Mouse (Mus musculus) MEL (cell line): ENCODE results near the gene Vps50. TPM values are rescaled to one million over a fixed set of nuclear protein-coding genes. Genes with fewer than 3 reads are reported as not detected.
A peak's percentile ranks its signal among the peaks of the same experiment; 100 is the strongest.

Source experiments
- DNase-seq: peaks from one replicate; pipeline ENCODE4 v3.0.0; 2011; ENCODE audit warnings: low read depth, low spot score
- H3K27ac ChIP-seq: 2 replicates; pipeline ENCODE4 v1.5.1; 2012; ENCODE audit warnings: low read depth, mild to moderate bottlenecking, control low read depth, low read length, moderate library complexity; ENCODE audit not compliant: control insufficient read depth
- H3K27me3 ChIP-seq, 2 experiments: fragments of 150-350 bp in 1 of 2; sonication (generic) in 1 of 2; 2 replicates each; pipeline ENCODE4 v1.6.1; 2012; ENCODE audit warnings: low read length in 2 of 2, mild to moderate bottlenecking in 2 of 2, improper control_type of control experiment in 1 of 2, moderate library complexity in 1 of 2; ENCODE audit not compliant: insufficient read depth in 2 of 2, control insufficient read depth in 1 of 2
- H3K36me3 ChIP-seq, 2 experiments: 2 replicates each; pipeline ENCODE4 v1.6.1; 2012 to 2014; ENCODE audit warnings: low read length in 2 of 2, improper control_type of control experiment in 1 of 2, inconsistent platforms in 1 of 2, mild to moderate bottlenecking in 1 of 2; ENCODE audit not compliant: insufficient read depth in 2 of 2, control insufficient read depth in 1 of 2
- H3K4me1 ChIP-seq, 2 experiments: fragments of 150-350 bp in 1 of 2; sonication (generic) in 1 of 2; 2 replicates each; pipeline ENCODE4 v1.6.1; 2012; ENCODE audit warnings: low read length in 2 of 2, improper control_type of control experiment in 1 of 2, mild to moderate bottlenecking in 1 of 2; ENCODE audit not compliant: insufficient read depth in 2 of 2, control insufficient read depth in 1 of 2
- H3K4me3 ChIP-seq, 2 experiments: fragments of 150-350 bp in 1 of 2; sonication (generic) in 1 of 2; 2 replicates each; pipeline ENCODE4 v1.5.1; 2012; ENCODE audit warnings: low read depth in 2 of 2, low read length in 2 of 2, mild to moderate bottlenecking in 2 of 2, moderate library complexity in 2 of 2, control low read depth in 1 of 2, improper control_type of control experiment in 1 of 2; ENCODE audit not compliant: control insufficient read depth in 1 of 2, insufficient read depth in 1 of 2
- H3K79me2 ChIP-seq: 2 replicates; pipeline ENCODE4 v1.6.1; 2012; ENCODE audit warnings: mild to moderate bottlenecking, low read length, moderate library complexity; ENCODE audit not compliant: control insufficient read depth, poor library complexity, insufficient read depth
- H3K9ac ChIP-seq: 2 replicates; pipeline ENCODE4 v1.6.1; 2012; ENCODE audit warnings: low read depth, mild to moderate bottlenecking, control low read depth, low read length, moderate library complexity; ENCODE audit not compliant: control insufficient read depth, poor library complexity, severe bottlenecking
- H3K9me3 ChIP-seq: fragments of 150-350 bp; sonication (generic); replicated peaks from 2 replicates; pipeline ENCODE4 v1.6.1; 2012; ENCODE audit warnings: mild to moderate bottlenecking, low read length, improper control_type of control experiment, moderate library complexity; ENCODE audit not compliant: insufficient read depth
- CTCF ChIP-seq, 3 experiments: IDR thresholded peaks in 2 of 3; conservative IDR thresholded peaks in 1 of 3; 2 replicates each; pipeline ENCODE4 v1.5.1; 2011 to 2012; ENCODE audit warnings: low read length in 3 of 3, low read depth in 2 of 3, mild to moderate bottlenecking in 2 of 3, improper control_type of control experiment in 1 of 3, inconsistent platforms in 1 of 3, mixed read lengths in 1 of 3, moderate library complexity in 1 of 3; ENCODE audit not compliant: control insufficient read depth in 1 of 3, insufficient read depth in 1 of 3, poor library complexity in 1 of 3, severe bottlenecking in 1 of 3
- E2F4 ChIP-seq: IDR thresholded peaks from 2 replicates; pipeline ENCODE4 v1.6.1; 2011; ENCODE audit warnings: low read depth, low read length, improper control_type of control experiment, borderline replicate concordance
- ELF1 ChIP-seq: IDR thresholded peaks from 2 replicates; pipeline ENCODE4 v1.6.1; 2014; ENCODE audit warnings: low read depth, mild to moderate bottlenecking, inconsistent platforms, low read length, improper control_type of control experiment, moderate library complexity
- ETS1 ChIP-seq: IDR thresholded peaks from 2 replicates; pipeline ENCODE4 v1.6.1; 2012; ENCODE audit warnings: low read depth, mild to moderate bottlenecking, inconsistent platforms, low read length, improper control_type of control experiment, moderate library complexity
- JUND ChIP-seq: IDR thresholded peaks from 2 replicates; pipeline ENCODE4 v1.6.1; 2011; ENCODE audit warnings: low read depth, mild to moderate bottlenecking, improper control_type of control experiment, low read length
- MAX ChIP-seq: IDR thresholded peaks from 2 replicates; pipeline ENCODE4 v1.6.1; 2011; ENCODE audit warnings: low read length, improper control_type of control experiment
- MAZ ChIP-seq: IDR thresholded peaks from 2 replicates; pipeline ENCODE4 v1.6.1; 2012; ENCODE audit warnings: low read depth, mild to moderate bottlenecking, inconsistent platforms, low read length, improper control_type of control experiment
- MEF2A ChIP-seq: IDR thresholded peaks from 2 replicates; pipeline ENCODE4 v1.6.1; 2014; ENCODE audit warnings: low read depth, mild to moderate bottlenecking, inconsistent platforms, low read length, improper control_type of control experiment; ENCODE audit not compliant: poor library complexity, insufficient replicate concordance, severe bottlenecking; ENCODE audit errors: extremely low read depth
- MYC ChIP-seq: IDR thresholded peaks from 2 replicates; pipeline ENCODE4 v1.6.1; 2011; ENCODE audit warnings: low read depth, mild to moderate bottlenecking, low read length, improper control_type of control experiment, moderate library complexity
- NELFE ChIP-seq: IDR thresholded peaks from 2 replicates; pipeline ENCODE4 v1.6.1; 2011; ENCODE audit warnings: low read depth, low read length, improper control_type of control experiment
- POLR2A ChIP-seq, 2 experiments: IDR thresholded peaks; 2 replicates each; pipeline ENCODE4 v1.6.1; 2011 to 2012; ENCODE audit warnings: low read length in 2 of 2, mild to moderate bottlenecking in 2 of 2, control low read depth in 1 of 2, improper control_type of control experiment in 1 of 2, low read depth in 1 of 2, moderate library complexity in 1 of 2; ENCODE audit not compliant: control insufficient read depth in 1 of 2, insufficient read depth in 1 of 2, poor library complexity in 1 of 2
- POLR2AphosphoS5 ChIP-seq: IDR thresholded peaks from 2 replicates; pipeline ENCODE4 v1.6.1; 2012; ENCODE audit warnings: low read depth, borderline replicate concordance, mild to moderate bottlenecking, inconsistent platforms, low read length, moderate library complexity, mixed read lengths
- RAD21 ChIP-seq: IDR thresholded peaks from 2 replicates; pipeline ENCODE4 v1.6.1; 2011; ENCODE audit warnings: mild to moderate bottlenecking, low read depth, low read length, improper control_type of control experiment
- SIN3A ChIP-seq: IDR thresholded peaks from 2 replicates; pipeline ENCODE4 v1.6.1; 2012; ENCODE audit warnings: low read length, improper control_type of control experiment, inconsistent platforms
- SMC3 ChIP-seq: IDR thresholded peaks from 2 replicates; pipeline ENCODE4 v1.6.1; 2011; ENCODE audit warnings: low read depth, low read length, improper control_type of control experiment
- TAL1 ChIP-seq: IDR thresholded peaks from 2 replicates; pipeline ENCODE4 v1.6.1; 2012; ENCODE audit warnings: mild to moderate bottlenecking, inconsistent platforms, low read length, moderate library complexity, mixed read lengths
- USF2 ChIP-seq, 2 experiments: IDR thresholded peaks; 2 replicates each; pipeline ENCODE4 v1.6.1; 2011 to 2012; ENCODE audit warnings: improper control_type of control experiment in 2 of 2, low read length in 2 of 2, borderline replicate concordance in 1 of 2, inconsistent platforms in 1 of 2, low read depth in 1 of 2, mild to moderate bottlenecking in 1 of 2; ENCODE audit not compliant: insufficient read depth in 1 of 2
- polyA plus RNA-seq, 2 experiments: library from polyadenylated mRNA; stranded (reverse) in 1 of 2; unstranded in 1 of 2; fragments of >175 nt in 1 of 2; fragments of >200 nt in 1 of 2; gene quantifications; 2 replicates each; pipeline versions ENCODE4 v1.2.1 to v1.2.4; 2012; ENCODE audit warnings: low replicate concordance in 2 of 2, low read depth in 1 of 2; ENCODE audit not compliant: insufficient read length in 2 of 2, insufficient read depth in 1 of 2, missing spikeins in 1 of 2
- total RNA-seq: library from RNA; depleted of rRNA; stranded (reverse); fragments of 300-350 nt; gene quantifications from 2 replicates; pipeline ENCODE4 v1.2.3, GENCODE M21; 2012

The Vps50 gene
- total and polyA plus RNA-seq, 3 experiments: 13.5 to 20.2 TPM; not detected in 1

- peak; percentile 66; the same call in 1 of the 2 replicates for TF ChIP-seq E2F4
- TF ChIP-seq ETS1: peak; percentile 40; the same call in 1 of the 2 replicates
- no peak for TF ChIP-seq POLR2AphosphoS5
- TF ChIP-seq ELF1: peak; percentile 61; the same call in 1 of the 2 replicates
These were observed at the start of gene Vps50, which contains the start of gene Hepacam2 (continued) for GRCm38 (mm10) chr6:3498162-3498848.

GRCm38 (mm10) chr6:3454421-3454820 lies 43.8 kb upstream of the Vps50 start:
- TF ChIP-seq NELFE: no peak
- no peak for TF ChIP-seq RAD21
- no peak for TF ChIP-seq E2F4
- no peak for TF ChIP-seq TAL1
- TF ChIP-seq JUND: no peak
- TF ChIP-seq MYC: no peak
- no peak for TF ChIP-seq SIN3A
- DNase-seq: no peak

GRCm38 (mm10) chr6:3455944-3456536 lies 42.1 kb upstream of the Vps50 start:
- Histone ChIP-seq H3K36me3 (no peaks in the 10 kb centered on the region), H3K4me1 (no peaks in the 10 kb centered on the region), H3K27ac (no peak overlapping the region), H3K27me3 (peaks cover 0 to 1% of the 10 kb centered on the region in 2 experiments; a peak in 1 of 4 replicates), H3K79me2 (no peaks in the 10 kb centered on the region), H3K9ac (no peak overlapping the region), H3K9me3 (no peaks in the 10 kb centered on the region), H3K4me3 (no peak overlapping the region)
- DNase-seq: no peak
- no peak for TF ChIP-seq SMC3
- TF ChIP-seq CTCF (IDR thresholded peaks at IDR 0.05 in 2 of 3, conservative IDR thresholded peaks at IDR 0.05 in 1 of 3; ENCODE audit: control insufficient read depth in 1 of 3, insufficient read depth in 1 of 3, low read depth in 2 of 3, low read length in 3 of 3, poor library complexity in 1 of 3, severe bottlenecking in 1 of 3): no peak
- TF ChIP-seq MAX: no peak
- no peak for TF ChIP-seq ETS1
- TF ChIP-seq POLR2AphosphoS5: no peak
- no peak for TF ChIP-seq USF2 (IDR thresholded peaks at IDR 0.05; ENCODE audit: borderline replicate concordance in 1 of 2, insufficient read depth in 1 of 2, low read depth in 1 of 2, low read length in 2 of 2)
- no peak for TF ChIP-seq MAZ
- no peak for TF ChIP-seq MEF2A
- no peak for TF ChIP-seq POLR2A (IDR thresholded peaks at IDR 0.05; ENCODE audit: control insufficient read depth in 1 of 2, insufficient read depth in 1 of 2, low read depth in 1 of 2, low read length in 2 of 2, poor library complexity in 1 of 2)
- TF ChIP-seq MYC: no peak

More at GRCm38 (mm10) chr6:3454421-3454820, 43.8 kb upstream of the Vps50 start:
- Histone ChIP-seq H3K27ac (no peak overlapping the region), H3K79me2 (no peaks in the 10 kb centered on the region), H3K4me3 (no peak overlapping the region), H3K27me3 (peaks cover 0 to 1% of the 10 kb centered on the region in 2 experiments; a peak in 1 of 4 replicates), H3K36me3 (no peaks in the 10 kb centered on the region), H3K9ac (no peak overlapping the region), H3K4me1 (no peaks in the 10 kb centered on the region), H3K9me3 (no peaks in the 10 kb centered on the region)
